Mouse (Mus musculus): Measurements from ENCODE around the gene Ecm1. TPM values are rescaled to one million over a fixed set of nuclear protein-coding genes. Genes with fewer than 3 reads are reported as not detected.
A peak's percentile ranks its signal among the peaks of the same experiment; 100 is the strongest.
"Not testable (repeated sequence)": the region's sequence is repeated elsewhere in the genome, so short reads cannot be mapped to it uniquely, and the experiment has no call there.

The Ecm1 gene
- total RNA-seq, 2 experiments from 2014 or later: 8.2 TPM; not detected in 1

DNA sequence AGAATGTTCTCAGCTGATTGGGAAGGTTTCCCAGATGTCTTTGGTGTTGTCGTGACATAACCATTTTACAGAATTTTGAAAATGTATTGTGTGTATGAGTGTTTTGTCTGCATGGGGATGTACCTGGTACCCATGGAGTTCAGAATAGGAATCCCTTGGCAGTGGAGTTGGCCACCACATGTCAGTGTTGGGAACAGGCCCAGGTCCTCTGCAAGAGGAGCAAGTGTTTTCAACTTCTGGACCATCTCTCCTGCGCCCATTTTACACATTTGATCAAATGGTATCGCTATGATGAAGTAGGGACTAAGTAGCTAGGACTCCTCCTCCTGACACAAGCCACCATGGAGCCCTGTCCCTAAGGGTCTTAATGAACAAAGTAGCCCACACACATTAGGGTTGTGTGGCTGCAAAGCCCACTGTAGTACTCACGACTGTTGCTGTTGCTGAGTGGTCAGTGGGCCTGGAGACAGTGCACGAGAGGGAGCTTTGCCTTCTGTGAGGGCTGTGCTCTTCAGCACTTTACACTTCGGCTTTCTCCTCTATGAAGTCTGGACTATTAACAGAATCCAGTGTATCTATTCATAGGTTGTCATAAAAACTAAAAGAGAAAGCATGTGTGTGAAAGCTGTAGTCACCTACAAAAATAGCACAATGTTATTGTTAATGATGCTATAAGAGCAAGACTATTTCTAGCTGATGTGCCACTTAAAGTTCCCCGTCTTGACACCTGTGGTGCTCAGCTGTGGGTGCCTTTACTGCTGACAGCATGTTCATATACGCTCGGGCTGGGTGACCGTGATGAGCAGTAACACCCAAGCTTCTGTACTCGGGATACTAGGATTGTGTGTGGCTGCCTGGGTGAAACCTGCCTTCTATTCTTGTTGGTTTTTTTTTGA lies 44.3 kb downstream of the Ecm1 start:
- ATAC-seq (replicated peaks; ENCODE audit: low FRiP score, low TSS enrichment, poor library complexity, severe bottlenecking): no peak

- ATAC-seq (replicated peaks; ENCODE audit: low FRiP score, low TSS enrichment, poor library complexity, severe bottlenecking): no peak
Measured at GRCm38 (mm10) chr3:95693821-95694807, 45.3 kb downstream of the Ecm1 start.

- no peak for ATAC-seq (replicated peaks; ENCODE audit: low FRiP score, low TSS enrichment, poor library complexity, severe bottlenecking)
Measured at GRCm38 (mm10) chr3:95692677-95693076, 46.7 kb downstream of the Ecm1 start.

DNA sequence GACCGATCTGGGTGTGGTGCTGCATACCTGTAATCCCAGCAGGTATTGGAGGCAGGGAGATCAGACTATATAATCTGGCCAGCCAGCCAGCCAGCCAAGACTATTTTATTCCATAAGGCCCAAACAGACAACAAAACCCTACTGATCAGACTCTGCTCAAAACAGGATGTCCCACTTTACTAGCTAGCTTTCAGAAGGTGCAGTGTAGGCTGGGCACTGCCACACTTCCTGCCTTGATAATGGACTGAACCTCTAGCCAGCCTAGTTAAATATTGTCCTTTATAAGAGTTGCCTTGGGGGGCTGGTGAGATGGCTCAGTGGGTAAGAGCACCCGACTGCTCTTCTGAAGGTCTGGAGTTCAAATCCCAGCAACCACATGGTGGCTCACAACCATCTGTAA lies 48.8 kb downstream of the Ecm1 start:
- not testable (repeated sequence) for ATAC-seq (replicated peaks; ENCODE audit: low FRiP score, low TSS enrichment, poor library complexity, severe bottlenecking)

GRCm38 (mm10) chr3:95689940-95690339 lies 49.4 kb downstream of the Ecm1 start:
- no peak for ATAC-seq (replicated peaks; ENCODE audit: low FRiP score, low TSS enrichment, poor library complexity, severe bottlenecking)

- ATAC-seq (replicated peaks; ENCODE audit: low FRiP score, low TSS enrichment, poor library complexity, severe bottlenecking): no peak
Measured at GRCm38 (mm10) chr3:95689171-95689915, 50.0 kb downstream of the Ecm1 start.

DNA sequence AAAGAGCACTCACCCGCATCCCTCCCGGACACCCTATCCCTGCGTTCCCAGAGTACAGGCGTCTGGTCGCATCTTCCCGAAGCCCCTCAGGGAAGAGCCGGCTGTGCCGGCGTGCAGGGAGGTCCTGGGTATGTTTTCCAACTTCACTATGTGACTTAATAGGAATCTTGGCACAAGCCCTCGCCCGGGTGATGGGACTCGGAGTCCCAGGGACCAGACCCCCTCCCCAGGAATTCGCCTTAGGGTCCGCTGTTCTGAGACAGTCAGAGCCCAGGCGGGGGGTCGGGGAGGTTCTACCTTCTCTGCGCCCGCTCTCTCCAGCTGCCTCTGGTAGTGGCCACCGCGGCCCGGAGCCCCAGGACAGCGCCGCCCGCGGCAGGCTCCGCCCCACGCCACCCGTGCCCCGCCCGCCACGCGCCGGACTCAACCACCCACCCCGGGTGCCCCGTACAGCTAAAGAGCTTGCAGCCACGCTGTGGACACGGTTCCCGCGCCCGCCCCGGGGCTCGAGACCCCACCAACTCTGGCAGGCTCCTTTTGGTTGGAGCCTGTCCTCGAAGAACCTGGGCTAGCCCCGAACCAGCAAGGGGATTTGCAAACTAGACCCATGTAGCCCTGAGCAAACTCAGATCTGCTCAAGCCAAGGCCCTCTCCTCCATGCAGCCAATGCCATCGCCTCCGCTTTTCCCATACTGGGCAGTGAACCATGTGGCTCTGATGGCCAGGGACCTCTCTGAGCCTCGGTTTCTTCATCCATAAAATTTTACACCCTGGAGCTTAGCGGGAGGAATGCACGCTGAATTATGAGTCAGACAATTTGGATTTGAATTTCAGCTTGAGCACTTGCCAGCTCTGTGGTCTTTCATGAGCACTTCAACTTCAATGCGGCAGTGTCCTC lies 51.6 kb downstream of the Ecm1 start, which contains the start of gene Adamtsl4:
Gene Adamtsl4, minus strand, starts transcription at position 394 of the 898 bp plus-strand sequence.
- peak; percentile 66 for ATAC-seq (replicated peaks; ENCODE audit: low FRiP score, low TSS enrichment, poor library complexity, severe bottlenecking)

DNA sequence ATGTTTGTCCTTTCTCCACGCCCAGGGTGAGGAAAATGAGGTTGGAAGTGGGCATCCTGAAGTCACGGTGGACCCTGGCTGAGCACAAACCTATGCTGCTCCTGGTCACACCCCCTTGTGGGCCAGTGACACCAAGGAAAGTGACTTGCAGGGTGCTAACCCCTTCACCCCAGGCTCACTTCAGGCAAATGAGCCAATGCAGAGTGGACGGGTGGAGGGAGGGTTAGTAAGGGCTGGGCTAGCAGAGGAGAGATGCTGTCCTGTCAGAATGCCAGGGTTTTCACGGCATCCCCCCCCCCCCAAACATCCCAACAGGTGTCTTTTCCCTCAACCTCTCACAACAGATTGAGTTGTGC lies 52.2 kb downstream of the Ecm1 start:
- no peak for ATAC-seq (replicated peaks; ENCODE audit: low FRiP score, low TSS enrichment, poor library complexity, severe bottlenecking)

- no peak for ATAC-seq (replicated peaks; ENCODE audit: low FRiP score, low TSS enrichment, poor library complexity, severe bottlenecking)
Measured at GRCm38 (mm10) chr3:95686492-95687167, 52.7 kb downstream of the Ecm1 start.

GRCm38 (mm10) chr3:95685701-95686100 lies 53.7 kb downstream of the Ecm1 start:
- no peak for ATAC-seq (replicated peaks; ENCODE audit: low FRiP score, low TSS enrichment, poor library complexity, severe bottlenecking)

GRCm38 (mm10) chr3:95685301-95685700 lies 54.1 kb downstream of the Ecm1 start:
- ATAC-seq (replicated peaks; ENCODE audit: low FRiP score, low TSS enrichment, poor library complexity, severe bottlenecking): no peak

- ATAC-seq (replicated peaks; ENCODE audit: low FRiP score, low TSS enrichment, poor library complexity, severe bottlenecking): no peak
Measured at GRCm38 (mm10) chr3:95684846-95685245, 54.5 kb downstream of the Ecm1 start.

Other genes starting within 250 kb of the Ecm1 start
- not detected in 2 replicates for gene Ctsk, start 240.3 kb downstream of the Ecm1 start, total RNA-seq (2014; fragmentation: Nextera tagmentation)
- gene Ctsk, start 240.3 kb downstream of the Ecm1 start, total RNA-seq (2017): not detected in 2 replicates
- gene Ctss, start 212.8 kb downstream of the Ecm1 start, total RNA-seq (2014; fragmentation: Nextera tagmentation): 0.28 TPM in 1 of 2 replicates, not detected in the other
- gene Ctss, start 212.8 kb downstream of the Ecm1 start, total RNA-seq (2017): 3.4 and 11.4 TPM in 2 replicates
- gene Hormad1, start 179.9 kb downstream of the Ecm1 start, total RNA-seq (2014; fragmentation: Nextera tagmentation): not detected in 2 replicates
- not detected in 2 replicates for gene Hormad1, start 179.9 kb downstream of the Ecm1 start, total RNA-seq (2017)
- gene Golph3l, start 150.6 kb downstream of the Ecm1 start, total RNA-seq (2014; fragmentation: Nextera tagmentation): 31.3 and 39.8 TPM in 2 replicates
- 29.2 and 48.4 TPM in 2 replicates for gene Golph3l, start 150.6 kb downstream of the Ecm1 start, total RNA-seq (2017)
- gene Ensa, start 114.6 kb downstream of the Ecm1 start, total RNA-seq (2014; fragmentation: Nextera tagmentation): 38.7 and 39.4 TPM in 2 replicates
- 64.8 and 65.4 TPM in 2 replicates for gene Ensa, start 114.6 kb downstream of the Ecm1 start, total RNA-seq (2017)
- gene Mcl1, start 80.8 kb downstream of the Ecm1 start, total RNA-seq (2014; fragmentation: Nextera tagmentation): 76.0 and 78.6 TPM in 2 replicates
- gene Mcl1, start 80.8 kb downstream of the Ecm1 start, total RNA-seq (2017): 107 and 132 TPM in 2 replicates
- 0.20 TPM in 1 of 2 replicates, not detected in the other for gene Adamtsl4, start 51.7 kb downstream of the Ecm1 start, total RNA-seq (2014; fragmentation: Nextera tagmentation)
- gene Adamtsl4, start 51.7 kb downstream of the Ecm1 start, total RNA-seq (2017): not detected in 2 replicates
- gene Tars2, start 20.6 kb upstream of the Ecm1 start, total RNA-seq (2014; fragmentation: Nextera tagmentation): 88.1 and 103 TPM in 2 replicates
- gene Tars2, start 20.6 kb upstream of the Ecm1 start, total RNA-seq (2017): 58.0 and 75.5 TPM in 2 replicates
- gene Rprd2, start 79.3 kb upstream of the Ecm1 start, total RNA-seq (2014; fragmentation: Nextera tagmentation): 62.4 and 68.5 TPM in 2 replicates
- gene Rprd2, start 79.3 kb upstream of the Ecm1 start, total RNA-seq (2017): 17.5 and 21.3 TPM in 2 replicates
- gene Prpf3, start 116.3 kb upstream of the Ecm1 start, total RNA-seq (2014; fragmentation: Nextera tagmentation): 72.1 and 90.7 TPM in 2 replicates
- gene Prpf3, start 116.3 kb upstream of the Ecm1 start, total RNA-seq (2017): 66.7 and 100.0 TPM in 2 replicates
- 204 and 223 TPM in 2 replicates for gene Mrps21, start 131.9 kb upstream of the Ecm1 start, total RNA-seq (2014; fragmentation: Nextera tagmentation)
- 318 and 398 TPM in 2 replicates for gene Mrps21, start 131.9 kb upstream of the Ecm1 start, total RNA-seq (2017)
- gene Ciart, start 142.7 kb upstream of the Ecm1 start, total RNA-seq (2014; fragmentation: Nextera tagmentation): 0.69 and 3.3 TPM in 2 replicates
- 0.66 and 2.8 TPM in 2 replicates for gene Ciart, start 142.7 kb upstream of the Ecm1 start, total RNA-seq (2017)
- gene BC028528, start 152.4 kb upstream of the Ecm1 start, total RNA-seq (2014; fragmentation: Nextera tagmentation): 2.1 and 2.3 TPM in 2 replicates
- gene BC028528, start 152.4 kb upstream of the Ecm1 start, total RNA-seq (2017): 2.3 and 14.6 TPM in 2 replicates
- gene Aph1a, start 154.4 kb upstream of the Ecm1 start, total RNA-seq (2014; fragmentation: Nextera tagmentation): 35.7 and 42.8 TPM in 2 replicates
- gene Aph1a, start 154.4 kb upstream of the Ecm1 start, total RNA-seq (2017): 16.2 and 21.1 TPM in 2 replicates
- gene Car14, start 165.1 kb upstream of the Ecm1 start, total RNA-seq (2014; fragmentation: Nextera tagmentation): not detected in 2 replicates
- gene Car14, start 165.1 kb upstream of the Ecm1 start, total RNA-seq (2017): not detected in 2 replicates
- 136 and 186 TPM in 2 replicates for gene Anp32e, start 189.7 kb upstream of the Ecm1 start, total RNA-seq (2014; fragmentation: Nextera tagmentation)
- gene Anp32e, start 189.7 kb upstream of the Ecm1 start, total RNA-seq (2017): 505 and 626 TPM in 2 replicates

All from megakaryocyte-erythroid progenitor cell, adult 5-6 weeks (primary cell).